Mouse (Mus musculus): ENCODE data around the gene Chil1. TPM values are rescaled to one million over a fixed set of nuclear protein-coding genes. Genes with fewer than 3 reads are reported as not detected.

Gene Chil1
- polyA plus RNA-seq, 1 experiment from 2014 or later = 0.57 TPM

Other genes with a start within 250 kb of the Chil1 start
- gene Fmod, start 144.9 kb upstream of the Chil1 start, polyA plus RNA-seq (2015; fragmentation: Nextera tagmentation; extraction: Ambion mirVana) = 8.7 and 8.8 TPM in 2 replicates
- 42.9 and 43.2 TPM in 2 replicates for gene Btg2, start 103.1 kb upstream of the Chil1 start, polyA plus RNA-seq (2015; fragmentation: Nextera tagmentation; extraction: Ambion mirVana)
- not detected in 2 replicates for gene Chit1, start 70.9 kb upstream of the Chil1 start, polyA plus RNA-seq (2015; fragmentation: Nextera tagmentation; extraction: Ambion mirVana)
- gene Mybph, start 11.3 kb downstream of the Chil1 start, polyA plus RNA-seq (2015; fragmentation: Nextera tagmentation; extraction: Ambion mirVana) = 0.17 and 0.24 TPM in 2 replicates
- gene Adora1, start 53.3 kb downstream of the Chil1 start, polyA plus RNA-seq (2015; fragmentation: Nextera tagmentation; extraction: Ambion mirVana) = 6.8 and 8.2 TPM in 2 replicates
- 0.32 TPM in 2 replicates for gene Myog, start 107.8 kb downstream of the Chil1 start, polyA plus RNA-seq (2015; fragmentation: Nextera tagmentation; extraction: Ambion mirVana)
- 4.6 and 4.7 TPM in 2 replicates for gene Ppfia4, start 150.8 kb downstream of the Chil1 start, polyA plus RNA-seq (2015; fragmentation: Nextera tagmentation; extraction: Ambion mirVana)
- gene Tmem183a, start 179.8 kb downstream of the Chil1 start, polyA plus RNA-seq (2015; fragmentation: Nextera tagmentation; extraction: Ambion mirVana) = 84.9 and 88.6 TPM in 2 replicates
- 0.07 TPM in 1 of 2 replicates, not detected in the other for gene 4933406M09Rik, start 203.8 kb downstream of the Chil1 start, polyA plus RNA-seq (2015; fragmentation: Nextera tagmentation; extraction: Ambion mirVana)
- 32.3 and 38.6 TPM in 2 replicates for gene Cyb5r1, start 223.4 kb downstream of the Chil1 start, polyA plus RNA-seq (2015; fragmentation: Nextera tagmentation; extraction: Ambion mirVana)
- 78.7 and 82.8 TPM in 2 replicates for gene Adipor1, start 233.2 kb downstream of the Chil1 start, polyA plus RNA-seq (2015; fragmentation: Nextera tagmentation; extraction: Ambion mirVana)

Measured in intestine, embryonic 16.5 days (tissue).